Mouse (Mus musculus) B cell, adult (primary cell): ENCODE measurements around the gene Olfr267. TPM values are rescaled to one million over a fixed set of nuclear protein-coding genes. Genes with fewer than 3 reads are reported as not detected.

Experiments used
- total RNA-seq: library from RNA; stranded (reverse); gene quantifications from 4 replicates; pipeline ENCODE4 v1.2.4, GENCODE M21; 2023; ENCODE audit not compliant: inconsistent age

The Olfr267 gene
- 0.13 to 0.36 TPM in 2 of 4 replicates, not detected in the others for total RNA-seq

DNA sequence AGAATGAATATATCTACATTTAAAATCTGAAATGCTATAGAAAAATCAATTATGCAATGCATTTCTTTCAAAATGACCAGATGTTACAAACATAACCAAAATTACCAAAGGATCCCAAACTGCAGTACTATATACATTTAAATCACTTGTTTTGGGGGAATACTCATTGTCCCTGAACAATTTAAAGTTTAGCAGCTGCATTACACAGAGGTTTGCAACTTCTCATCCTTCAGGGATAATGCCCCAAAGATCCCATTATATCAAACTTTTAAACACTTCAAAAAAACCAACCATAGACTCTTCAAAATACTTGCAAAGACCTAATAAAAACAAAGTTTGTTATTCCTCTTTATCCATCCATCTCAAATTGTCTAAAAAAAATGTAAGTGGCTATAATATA lies at the start of gene Olfr267:
TSS of gene Olfr267 (minus strand) at position 101 of the 400 bp plus-strand sequence.

Other genes with a start within 250 kb of the Olfr267 start
- not detected in 4 replicates for gene Lpar1, start 233.8 kb downstream of the Olfr267 start, total RNA-seq
- gene Ecpas, start 125.0 kb upstream of the Olfr267 start, total RNA-seq, result 109 to 124 TPM (median 113 TPM) in 4 replicates
- 0.18 to 0.24 TPM (median 0.22 TPM) in 3 of 4 replicates, not detected in the other for gene Zkscan16, start 155.9 kb upstream of the Olfr267 start, total RNA-seq
- 0.72 to 1.6 TPM (median 0.85 TPM) in 4 replicates for gene Ptgr1, start 199.4 kb upstream of the Olfr267 start, total RNA-seq
- gene Dnajc25, start 207.3 kb upstream of the Olfr267 start, total RNA-seq, result 9.7 to 10.8 TPM (median 10.2 TPM) in 4 replicates
- 2.4 TPM in 1 of 4 replicates, not detected in the others for gene Gm20503, start 215.5 kb upstream of the Olfr267 start, total RNA-seq
- 54.0 to 70.8 TPM (median 64.8 TPM) in 4 replicates for gene Gng10, start 247.4 kb upstream of the Olfr267 start, total RNA-seq